Mouse (Mus musculus) hindbrain, embryonic 13.5 days (tissue): ENCODE measurements at regions not wholly inside any gene's neighbourhood (a gene's known extent, or its start where the extent isn't known, plus 50 kb on each side); places are given as distances from the start of the nearest gene placed in this dataset.

Experiments used
- ATAC-seq: fragments of 200-750 bp; cut with Nextera tagmentation; 2 replicates; pipeline ENCODE4 v1.8.0; 2017; ENCODE audit warnings: moderate TSS enrichment; ENCODE audit not compliant: low FRiP score
- H3K27ac ChIP-seq: fragments of 300-500 bp; sonication (generic); 2 replicates; pipeline ENCODE4 v1.5.1; 2015; ENCODE audit warnings: inconsistent platforms, mild to moderate bottlenecking, moderate library complexity
- H3K27me3 ChIP-seq: fragments of 300-500 bp; sonication (generic); 2 replicates; pipeline ENCODE4 v1.6.1; 2015; ENCODE audit warnings: mild to moderate bottlenecking, inconsistent platforms
- H3K36me3 ChIP-seq: fragments of 300-500 bp; sonication (generic); 2 replicates; pipeline ENCODE4 v1.6.1; 2015; ENCODE audit warnings: mild to moderate bottlenecking, inconsistent platforms
- H3K4me1 ChIP-seq: fragments of 300-500 bp; sonication (generic); replicated peaks from 2 replicates; pipeline ENCODE4 v1.6.1; 2015; ENCODE audit warnings: inconsistent platforms
- H3K4me2 ChIP-seq: fragments of 300-500 bp; sonication (generic); 2 replicates; pipeline ENCODE4 v1.6.1; 2015; ENCODE audit warnings: inconsistent platforms, mild to moderate bottlenecking, moderate library complexity
- H3K4me3 ChIP-seq: fragments of 300-500 bp; sonication (generic); 2 replicates; pipeline ENCODE4 v1.5.1; 2015; ENCODE audit warnings: mild to moderate bottlenecking, inconsistent platforms
- H3K9ac ChIP-seq: fragments of 300-500 bp; sonication (generic); 2 replicates; pipeline ENCODE4 v1.6.1; 2015; ENCODE audit warnings: mild to moderate bottlenecking, inconsistent platforms
- H3K9me3 ChIP-seq: fragments of 300-500 bp; sonication (generic); 2 replicates; pipeline ENCODE4 v1.6.1; 2016; ENCODE audit warnings: inconsistent platforms
- whole genome bisulfite sequencing: fragments of 180-500 bp; shearing (Covaris S2); methylation state at CpG from one replicate; pipeline ENCODE4 v1.1.7; 2015; 5-methylcytosine and 5-hydroxymethylcytosine counted together

DNA sequence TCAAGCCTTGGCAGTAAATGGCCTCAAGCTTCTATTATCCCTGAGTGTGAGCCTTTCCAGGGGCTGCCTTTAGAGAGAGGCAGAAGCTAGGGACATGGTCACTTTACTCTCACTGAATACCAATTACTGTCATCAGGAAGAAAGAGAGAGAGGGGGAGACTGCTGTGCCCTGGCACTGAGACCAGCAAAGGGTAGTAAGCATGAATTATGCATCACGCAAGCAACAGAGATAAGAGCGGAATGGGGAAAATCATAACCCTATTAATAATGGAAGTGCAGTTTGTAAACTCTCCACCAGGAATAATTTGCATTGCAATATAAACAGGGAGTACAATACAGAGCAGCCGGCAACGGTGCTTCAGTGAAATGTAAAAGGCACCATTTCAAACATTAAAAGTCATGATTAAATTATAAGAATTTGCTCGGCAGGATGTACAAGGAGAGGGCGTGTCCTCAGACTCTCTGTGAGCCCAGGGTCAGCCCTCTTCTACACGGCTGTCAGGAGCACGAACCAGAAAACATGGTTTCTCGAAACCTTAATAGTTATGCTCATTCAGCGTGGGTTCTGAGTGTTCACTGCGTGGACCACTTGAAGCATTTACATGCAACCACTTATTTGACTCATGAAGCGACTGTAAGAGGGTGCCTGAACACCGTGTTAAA is 175.2 kb downstream of the Gm826 start:
- Histone ChIP-seq H3K27me3 (no peaks in the 10 kb centered on the region), H3K27ac (no peak overlapping the region; the same call in 1 of the 2 replicates), H3K4me3 (no peak overlapping the region), H3K9ac (no peak overlapping the region), H3K36me3 (no peaks in the 10 kb centered on the region), H3K4me2 (peak overlapping the region; percentile 32; the same call in 1 of the 2 replicates), H3K4me1 (peaks cover 13% of the 10 kb centered on the region), H3K9me3 (no peaks in the 10 kb centered on the region)
- 52% methylated on average over 13 of the region's 13 CpGs for WGBS
- peak; percentile 82 for ATAC-seq

DNA sequence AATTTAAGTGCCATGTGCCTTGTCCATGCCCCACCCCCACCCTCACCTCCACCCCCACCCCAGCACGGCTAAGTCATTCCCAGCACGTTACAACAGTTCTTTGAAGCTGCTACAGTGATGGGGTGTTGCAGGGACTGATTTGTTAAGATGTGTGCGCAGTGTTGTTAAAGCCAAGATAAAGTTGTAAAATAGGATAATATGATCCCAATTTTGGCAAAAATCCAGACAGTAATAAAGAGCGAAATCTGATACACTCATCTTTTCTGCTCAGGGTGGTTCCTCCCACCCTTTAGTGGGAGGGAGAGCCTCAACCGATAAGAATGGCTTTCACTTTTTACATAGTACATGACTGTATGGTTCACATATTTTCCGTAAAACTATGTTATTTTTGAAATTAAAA is 180.2 kb downstream of the Gm826 start:
- H3K9me3 ChIP-seq = no peaks in the 10 kb centered on the region
- H3K27me3 ChIP-seq = no peaks in the 10 kb centered on the region
- H3K27ac ChIP-seq = no peak overlapping the region
- H3K4me1 ChIP-seq = peaks cover 9% of the 10 kb centered on the region
- 75% methylated on average over 6 of the region's 6 CpGs for WGBS
- no peak overlapping the region for H3K9ac ChIP-seq
- H3K4me2 ChIP-seq = no peak overlapping the region
- no peak overlapping the region for H3K4me3 ChIP-seq
- ATAC-seq = no peak
- H3K36me3 ChIP-seq = no peaks in the 10 kb centered on the region

DNA sequence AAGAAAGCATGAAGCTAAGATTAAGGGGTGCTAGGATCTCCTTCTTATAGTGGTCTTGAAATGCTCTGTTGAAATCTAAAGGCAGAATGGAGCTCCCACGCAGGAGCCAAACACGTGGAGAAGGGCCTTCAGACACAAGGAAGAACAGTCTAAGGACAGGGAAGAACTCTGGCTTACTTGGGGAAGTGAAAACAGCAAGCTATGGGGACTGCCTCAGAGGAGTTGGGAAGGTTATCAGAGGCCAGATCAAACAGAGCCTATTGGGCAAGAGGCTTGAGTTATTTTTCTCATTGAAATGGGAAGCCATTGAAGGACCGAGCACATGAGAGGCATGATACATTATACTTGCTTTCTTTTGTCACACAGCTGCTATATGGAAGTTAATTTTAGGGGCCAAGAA is 181.9 kb downstream of the Gm826 start:
- 83% methylated on average over 3 of the region's 3 CpGs for WGBS
- no peak overlapping the region for H3K4me2 ChIP-seq
- no peak for ATAC-seq
- H3K4me1 ChIP-seq = no peaks in the 10 kb centered on the region
- no peaks in the 10 kb centered on the region for H3K36me3 ChIP-seq
- H3K9me3 ChIP-seq = no peaks in the 10 kb centered on the region
- no peaks in the 10 kb centered on the region for H3K27me3 ChIP-seq
- no peak overlapping the region for H3K4me3 ChIP-seq
- H3K9ac ChIP-seq = no peak overlapping the region
- H3K27ac ChIP-seq = no peak overlapping the region

DNA sequence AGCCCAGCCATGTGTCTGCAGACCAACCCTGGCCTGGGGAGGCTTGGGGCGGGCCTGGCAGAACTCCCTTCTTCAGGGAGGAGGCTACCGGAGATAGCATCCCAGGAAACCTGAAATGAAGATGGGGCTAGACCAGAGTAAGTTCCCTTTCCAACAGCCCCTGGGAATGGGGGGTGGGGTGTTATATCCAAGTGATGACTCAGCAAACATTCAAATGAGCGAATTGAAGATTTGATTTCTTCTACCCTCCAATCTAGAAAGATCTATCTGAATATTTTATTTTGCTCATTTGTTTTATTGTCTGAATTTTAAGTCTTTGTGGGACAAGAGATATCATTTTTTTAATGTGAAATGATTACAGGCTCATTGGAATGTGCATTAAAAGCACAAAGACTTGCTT is 185.0 kb downstream of the Gm826 start:
- H3K4me1 ChIP-seq = no peaks in the 10 kb centered on the region
- H3K9me3 ChIP-seq = no peaks in the 10 kb centered on the region
- H3K27ac ChIP-seq = no peak overlapping the region
- H3K27me3 ChIP-seq = no peaks in the 10 kb centered on the region
- no peak for ATAC-seq
- H3K4me2 ChIP-seq = no peak overlapping the region
- H3K9ac ChIP-seq = no peak overlapping the region
- H3K4me3 ChIP-seq = no peak overlapping the region
- 86% methylated on average over 3 of the region's 3 CpGs for WGBS
- no peaks in the 10 kb centered on the region for H3K36me3 ChIP-seq

DNA sequence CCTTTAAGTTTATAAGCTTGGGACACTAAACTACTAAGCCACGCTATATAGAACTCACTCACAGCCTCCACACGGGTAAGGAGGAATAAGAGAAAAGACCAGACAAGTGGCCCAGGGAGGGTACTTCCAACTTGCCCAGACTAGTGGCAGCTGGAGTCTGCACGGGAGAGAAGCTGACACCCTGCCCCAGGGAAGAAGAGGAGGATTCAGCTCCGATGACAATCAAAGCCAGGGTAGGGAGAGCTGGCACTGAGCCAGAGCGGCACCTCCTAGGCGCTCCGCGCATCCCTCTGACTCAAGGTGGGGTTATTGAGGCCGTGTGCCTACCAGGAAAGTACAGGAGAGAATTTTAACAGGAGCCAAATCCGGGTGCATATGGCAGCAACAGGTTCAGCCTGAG is 185.4 kb downstream of the Gm826 start:
- Histone ChIP-seq H3K4me2 (no peak overlapping the region), H3K36me3 (no peaks in the 10 kb centered on the region), H3K9ac (no peak overlapping the region), H3K4me3 (no peak overlapping the region), H3K9me3 (no peaks in the 10 kb centered on the region), H3K4me1 (no peaks in the 10 kb centered on the region), H3K27me3 (no peaks in the 10 kb centered on the region), H3K27ac (no peak overlapping the region)
- 70% methylated on average over 10 of the region's 10 CpGs for WGBS
- no peak for ATAC-seq

DNA sequence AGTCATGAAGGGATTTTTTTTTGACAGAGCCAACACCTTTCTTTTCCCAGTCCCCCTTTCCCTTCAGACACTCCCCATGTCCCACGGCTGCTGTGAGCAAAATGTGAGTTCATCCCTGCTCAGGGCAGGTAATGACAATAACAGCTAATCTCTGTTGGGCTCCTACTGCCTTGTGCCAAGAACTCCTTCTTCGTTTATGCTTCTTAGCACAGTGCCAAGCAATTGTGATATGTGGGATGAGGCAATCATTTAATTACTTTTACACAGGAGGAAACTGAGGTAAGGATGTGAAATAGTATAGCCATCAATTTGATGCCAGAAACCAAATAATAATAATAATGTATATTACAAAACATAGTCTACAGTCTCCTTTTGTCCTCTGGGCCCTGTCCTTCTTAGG is 185.9 kb downstream of the Gm826 start:
- Histone ChIP-seq H3K27ac (no peak overlapping the region), H3K9me3 (no peaks in the 10 kb centered on the region), H3K4me2 (no peak overlapping the region), H3K9ac (no peak overlapping the region), H3K27me3 (no peaks in the 10 kb centered on the region), H3K4me3 (no peak overlapping the region), H3K36me3 (no peaks in the 10 kb centered on the region), H3K4me1 (no peaks in the 10 kb centered on the region)
- WGBS = 92% methylated on average over 2 of the region's 2 CpGs
- ATAC-seq = no peak

DNA sequence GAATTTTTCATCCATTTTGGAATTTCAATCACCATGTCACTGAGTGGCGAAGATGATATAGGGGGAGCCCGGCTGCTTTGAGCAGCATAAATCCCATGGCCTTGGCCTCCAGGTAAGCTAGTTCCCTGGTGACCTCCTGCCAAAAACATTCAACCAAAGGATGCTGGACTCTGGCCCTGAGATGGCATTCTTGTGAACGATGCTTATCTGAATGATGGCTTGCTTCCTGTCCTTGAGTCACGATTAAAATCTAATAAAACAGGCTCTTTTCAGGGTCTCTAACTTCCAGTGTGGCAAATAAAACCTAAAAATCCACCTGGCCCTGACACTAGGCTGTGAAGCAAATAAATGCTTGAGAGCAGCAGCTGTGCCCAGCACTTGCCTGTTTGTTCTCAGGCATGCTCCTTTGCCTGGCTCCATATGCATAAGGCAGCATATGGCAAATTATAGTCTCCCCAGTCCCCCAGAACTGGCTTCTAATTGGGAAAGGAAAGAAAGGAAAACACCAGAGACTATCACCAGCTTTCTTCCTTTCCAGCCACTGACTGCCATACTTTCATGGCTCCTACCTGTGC is 193.7 kb downstream of the Gm826 start:
- 76% methylated on average over 4 of the region's 4 CpGs for WGBS
- Histone ChIP-seq H3K27me3 (no peaks in the 10 kb centered on the region), H3K9me3 (no peaks in the 10 kb centered on the region), H3K4me1 (0 out of 2 replicates have a peak, but pooled peaks cover 5% of the 10 kb centered on the region), H3K4me3 (no peak overlapping the region), H3K27ac (no peak overlapping the region), H3K36me3 (no peaks in the 10 kb centered on the region), H3K4me2 (no peak overlapping the region), H3K9ac (no peak overlapping the region)
- ATAC-seq = no peak

DNA sequence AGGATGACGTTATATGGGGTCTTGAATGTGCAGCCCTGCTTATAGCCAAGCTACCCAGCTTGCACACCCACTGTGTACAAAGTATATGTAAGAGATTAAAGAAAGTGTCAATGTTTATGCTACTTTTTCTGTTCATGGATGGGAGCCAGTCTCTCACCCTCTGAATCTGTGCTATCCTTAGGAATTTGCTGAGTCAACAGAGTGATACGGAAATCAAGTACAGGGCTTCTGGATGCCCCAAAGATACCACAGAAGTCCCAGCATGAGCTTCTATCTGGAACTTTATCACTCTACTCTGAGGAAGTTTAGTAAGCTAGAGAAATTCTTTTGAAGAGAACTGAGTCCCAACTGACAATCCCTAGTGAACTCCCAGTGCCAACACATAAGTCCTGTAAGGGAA is 195.9 kb downstream of the Gm826 start:
- ATAC-seq = no peak

DNA sequence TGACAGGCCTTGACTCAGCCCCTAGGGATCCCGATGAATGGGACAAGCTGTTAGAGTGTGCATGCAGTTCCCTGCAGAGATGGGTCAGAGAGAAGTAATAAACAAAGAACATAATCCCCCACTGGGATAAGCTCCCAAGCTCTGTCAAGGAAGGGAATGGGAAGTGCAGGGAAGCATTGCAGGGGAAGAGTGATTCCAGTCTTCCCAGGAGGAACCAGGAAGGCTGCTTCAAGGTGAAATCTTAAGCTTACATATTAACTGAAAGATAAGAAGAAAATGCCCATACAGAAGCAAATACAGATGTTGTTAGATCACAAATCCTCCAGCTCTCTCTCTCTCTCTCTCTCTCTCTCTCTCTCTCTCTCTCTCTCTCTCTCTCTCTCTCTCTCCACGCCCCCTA is 202.2 kb downstream of the Gm826 start:
- Histone ChIP-seq H3K4me2 (no peak overlapping the region), H3K4me1 (peaks cover 3% of the 10 kb centered on the region; the same call in 1 of the 2 replicates), H3K27me3 (0 out of 2 replicates have a peak, but pooled peaks cover 3% of the 10 kb centered on the region), H3K27ac (no peak overlapping the region), H3K9me3 (no peaks in the 10 kb centered on the region), H3K36me3 (no peaks in the 10 kb centered on the region), H3K9ac (no peak overlapping the region), H3K4me3 (no peak overlapping the region)
- WGBS = 51% methylated on average over 2 of the region's 2 CpGs
- no peak for ATAC-seq

More for the DNA sequence above, 195.9 kb downstream of the Gm826 start:
- H3K36me3 ChIP-seq = no peaks in the 10 kb centered on the region
- no peak overlapping the region for H3K9ac ChIP-seq
- no peaks in the 10 kb centered on the region for H3K9me3 ChIP-seq
- no peak overlapping the region for H3K4me2 ChIP-seq
- H3K4me1 ChIP-seq = 0 out of 2 replicates have a peak, but pooled peaks cover 5% of the 10 kb centered on the region
- no peaks in the 10 kb centered on the region for H3K27me3 ChIP-seq
- 90% methylated on average over 2 of the region's 2 CpGs for WGBS
- no peak overlapping the region for H3K4me3 ChIP-seq
- no peak overlapping the region for H3K27ac ChIP-seq

DNA sequence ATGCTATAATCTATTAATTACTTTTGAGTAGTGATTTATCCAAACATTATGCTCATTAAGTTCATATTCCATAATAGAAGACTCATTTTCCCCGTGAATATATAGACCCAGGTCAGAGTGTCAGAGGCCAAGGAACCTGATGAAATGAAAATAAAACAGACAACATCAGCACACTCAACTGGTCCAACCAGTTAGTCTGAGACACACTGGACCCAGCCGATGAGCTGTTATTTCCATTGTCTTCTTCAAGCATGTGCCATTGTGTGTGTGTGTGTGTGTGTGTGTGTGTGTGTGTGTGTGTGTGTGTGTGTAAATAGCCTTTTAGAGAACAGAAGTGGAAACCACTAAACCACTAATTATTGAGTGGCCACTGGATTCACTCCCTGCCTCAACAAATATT is 202.6 kb downstream of the Gm826 start:
- 66% methylated on average over 2 of the region's 2 CpGs for WGBS
- no peak for ATAC-seq
- H3K36me3 ChIP-seq = no peaks in the 10 kb centered on the region
- no peak overlapping the region for H3K27ac ChIP-seq
- H3K4me2 ChIP-seq = no peak overlapping the region
- H3K4me3 ChIP-seq = no peak overlapping the region
- no peaks in the 10 kb centered on the region for H3K9me3 ChIP-seq
- peaks cover 3% of the 10 kb centered on the region; the same call in 1 of the 2 replicates for H3K4me1 ChIP-seq
- no peak overlapping the region for H3K9ac ChIP-seq
- H3K27me3 ChIP-seq = 0 out of 2 replicates have a peak, but pooled peaks cover 3% of the 10 kb centered on the region

DNA sequence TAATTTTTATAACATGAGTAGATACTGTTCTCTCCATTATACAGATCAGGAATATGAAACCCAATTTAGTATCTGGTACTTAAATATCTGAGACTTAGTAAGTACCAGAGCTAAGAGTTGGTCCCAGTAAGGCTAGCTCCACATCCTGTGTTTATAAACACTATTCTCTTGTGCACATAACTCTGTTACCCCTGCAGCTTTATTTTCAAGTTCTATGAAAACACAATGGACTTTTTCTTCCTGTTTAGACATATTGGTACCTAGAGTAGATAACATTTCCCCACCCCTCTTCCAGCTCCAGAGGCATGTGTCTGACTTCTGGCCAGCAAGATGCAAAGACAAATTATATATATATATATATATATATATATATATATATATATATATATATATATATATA is 216.8 kb downstream of the Gm826 start:
- Histone ChIP-seq H3K4me2 (no peak overlapping the region), H3K36me3 (no peaks in the 10 kb centered on the region), H3K9me3 (no peaks in the 10 kb centered on the region), H3K4me3 (no peak overlapping the region), H3K4me1 (no peaks in the 10 kb centered on the region), H3K9ac (no peak overlapping the region), H3K27ac (no peak overlapping the region), H3K27me3 (0 out of 2 replicates have a peak, but pooled peaks cover 2% of the 10 kb centered on the region)
- no peak for ATAC-seq

DNA sequence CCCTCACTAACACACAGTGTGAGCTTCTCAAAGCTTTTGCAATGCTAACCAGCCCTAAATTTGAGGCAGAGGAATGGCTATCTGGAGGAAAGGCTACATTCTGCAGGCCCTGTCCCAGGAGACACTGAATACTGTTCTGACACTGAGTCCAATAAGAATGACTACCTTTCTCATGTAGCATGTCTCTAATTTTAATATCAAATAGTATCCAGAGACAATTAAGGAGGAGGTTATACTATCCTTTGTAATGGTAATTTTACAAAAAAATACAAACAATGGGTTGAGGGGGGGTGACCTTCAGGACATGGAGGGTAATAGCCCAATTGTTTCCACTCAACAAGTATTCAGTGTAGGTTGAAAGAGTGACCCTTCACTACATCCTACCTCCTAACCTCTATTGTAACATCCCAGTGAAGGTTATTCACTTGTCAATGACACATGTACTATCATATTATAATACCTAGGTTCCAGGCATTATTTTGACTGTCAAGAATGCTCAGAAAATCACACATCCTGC is 222.7 kb downstream of the Gm826 start:
- no peak overlapping the region for H3K4me2 ChIP-seq
- no peaks in the 10 kb centered on the region for H3K9me3 ChIP-seq
- no peaks in the 10 kb centered on the region for H3K36me3 ChIP-seq
- no peaks in the 10 kb centered on the region for H3K4me1 ChIP-seq
- no peak overlapping the region for H3K4me3 ChIP-seq
- no peak overlapping the region for H3K27ac ChIP-seq
- ATAC-seq = no peak
- H3K9ac ChIP-seq = no peak overlapping the region
- H3K27me3 ChIP-seq = 0 out of 2 replicates have a peak, but pooled peaks cover 2% of the 10 kb centered on the region

DNA sequence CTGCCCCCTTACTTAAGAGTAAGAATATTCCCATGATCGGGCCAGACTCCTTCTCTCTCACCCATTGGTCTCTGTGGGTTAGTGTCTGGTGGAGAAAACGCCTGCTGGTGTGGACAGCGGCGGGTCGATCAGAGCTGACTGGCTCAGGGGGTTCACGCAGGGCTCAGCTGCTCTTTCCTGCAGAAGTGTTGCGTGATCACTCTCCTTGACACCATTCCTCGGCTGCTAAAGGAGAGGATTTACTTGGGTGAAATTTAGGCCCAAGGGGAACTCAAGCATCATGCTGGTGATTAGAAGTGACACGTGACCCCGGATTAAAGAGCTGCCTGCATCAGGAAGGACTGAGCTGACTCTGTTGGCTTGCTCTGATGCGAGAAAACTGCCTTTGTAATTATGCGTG is 240.9 kb downstream of the Gm826 start:
- H3K4me2 ChIP-seq = no peak overlapping the region
- no peaks in the 10 kb centered on the region for H3K27me3 ChIP-seq
- no peaks in the 10 kb centered on the region for H3K4me1 ChIP-seq
- no peak for ATAC-seq
- no peaks in the 10 kb centered on the region for H3K36me3 ChIP-seq
- no peak overlapping the region for H3K4me3 ChIP-seq
- H3K27ac ChIP-seq = no peak overlapping the region
- 34% methylated on average over 12 of the region's 12 CpGs for WGBS
- no peaks in the 10 kb centered on the region for H3K9me3 ChIP-seq
- H3K9ac ChIP-seq = no peak overlapping the region
